Mouse (Mus musculus): ENCODE data around the gene Tns1. TPM values are rescaled to one million over a fixed set of nuclear protein-coding genes. Genes with fewer than 3 reads are reported as not detected.

Gene Tns1
- total RNA-seq, 2 experiments from 2014 or later, result 36.1 to 50.9 TPM

GRCm38 (mm10) chr1:74042711-74043467 is 81.4 kb downstream of the Tns1 start:
- intact Hi-C loops (cut with DNase I), result no loop called here
- no peak for DNase-seq (ENCODE audit: low spot score in 2 of 2)

DNA sequence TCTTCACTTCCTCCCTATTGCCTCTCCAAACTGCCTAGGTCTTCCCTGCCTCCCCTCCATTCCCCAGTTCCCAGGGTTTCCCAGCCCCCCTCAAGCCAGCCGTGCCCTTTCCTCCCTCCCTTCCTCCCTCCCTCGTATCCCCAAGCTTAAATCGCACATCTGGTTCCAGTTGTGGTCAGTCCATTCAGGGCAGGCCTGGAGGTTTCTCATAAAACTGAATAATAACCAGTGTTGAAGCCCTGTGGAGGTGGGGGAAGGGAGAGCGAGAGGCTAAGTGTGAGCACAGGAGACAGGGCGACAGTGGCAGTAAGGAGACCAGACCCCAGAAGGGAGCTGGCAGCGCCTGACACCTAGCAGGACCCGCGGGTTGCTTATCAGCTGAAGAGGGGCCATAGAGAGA is 82.6 kb downstream of the Tns1 start:
- DNase-seq (ENCODE audit: low spot score in 2 of 2), result no peak
- intact Hi-C loops (cut with DNase I), result no loop called here

DNA sequence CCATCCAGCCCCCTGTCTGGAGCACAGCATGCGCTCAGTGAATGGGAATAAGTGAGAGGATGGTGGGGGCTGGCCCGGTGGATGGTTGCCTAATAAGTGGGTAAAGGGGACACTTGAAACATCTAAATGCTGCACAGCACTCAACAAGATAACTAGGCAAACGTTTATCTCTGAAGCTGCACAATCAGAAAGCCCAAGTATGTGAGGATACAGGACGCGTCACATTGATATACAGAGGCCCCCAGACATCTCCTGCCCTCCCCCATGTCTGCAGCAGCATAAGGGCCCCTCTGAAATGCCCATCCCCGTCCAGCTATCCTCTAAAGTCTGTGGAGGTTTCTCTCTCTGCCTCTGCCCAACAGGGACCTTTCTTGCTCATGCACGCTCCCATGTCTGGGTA is 83.1 kb downstream of the Tns1 start:
- intact Hi-C loops (cut with DNase I), result no loop called here
- no peak for DNase-seq (ENCODE audit: low spot score in 2 of 2)

- no peak for DNase-seq (ENCODE audit: low spot score in 2 of 2)
- intact Hi-C loops (cut with DNase I), result no loop called here
Observed at GRCm38 (mm10) chr1:74036560-74037390, 87.5 kb downstream of the Tns1 start.

DNA sequence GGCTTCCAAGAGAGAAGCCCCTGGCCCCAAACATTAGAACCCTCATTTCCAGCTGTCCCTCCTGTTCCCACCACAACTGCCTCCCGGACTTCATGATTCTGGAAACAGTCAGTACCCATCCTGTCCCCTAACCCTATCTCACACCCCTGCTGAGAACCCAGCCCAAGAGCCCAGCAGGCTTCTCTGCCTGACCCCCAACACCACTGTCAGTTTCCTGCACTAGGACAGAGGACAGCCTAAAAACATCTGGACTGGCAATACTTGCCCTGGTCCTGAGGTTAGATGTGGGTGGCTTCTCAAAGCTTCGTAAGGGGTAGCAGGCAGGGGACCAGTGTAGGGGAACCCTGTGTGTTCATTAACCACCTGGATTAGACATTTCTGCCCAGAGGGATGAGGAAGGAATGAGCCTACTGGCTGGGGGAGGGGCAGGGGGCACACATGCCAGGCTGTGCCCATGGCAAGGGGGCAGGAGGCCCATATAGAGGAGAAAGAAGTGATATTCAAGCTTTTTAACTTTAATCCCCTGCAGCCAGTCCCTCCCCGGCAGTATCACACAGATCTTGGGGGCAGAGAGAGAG is 88.2 kb downstream of the Tns1 start:
- DNase-seq (ENCODE audit: low spot score in 2 of 2), result no peak
- intact Hi-C loops (cut with DNase I), result no loop called here

- intact Hi-C loops (cut with DNase I), result no loop called here
- DNase-seq (ENCODE audit: low spot score in 2 of 2), result no peak
Observed at GRCm38 (mm10) chr1:74035487-74035886, 88.8 kb downstream of the Tns1 start.

DNA sequence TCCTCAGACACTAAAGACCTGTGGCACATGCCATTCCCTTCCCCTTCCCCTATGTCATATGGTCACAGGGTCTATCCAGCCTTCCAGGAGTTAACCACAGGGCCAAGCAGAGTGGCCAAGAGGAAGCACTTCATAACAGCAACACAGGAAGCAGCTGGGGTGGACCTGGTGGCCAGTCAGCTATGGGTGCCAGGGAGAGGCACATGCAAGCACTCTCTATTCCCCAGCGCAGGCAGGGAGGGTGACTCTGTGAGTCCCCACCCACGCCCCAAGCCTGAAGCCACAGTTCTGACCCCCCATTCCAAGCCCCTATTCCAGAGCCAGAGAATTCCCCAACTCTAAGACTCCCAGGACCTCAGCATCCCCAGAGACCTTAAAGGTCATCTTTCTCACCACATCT is 89.5 kb downstream of the Tns1 start:
- intact Hi-C loops (cut with DNase I), result no loop called here
- DNase-seq (ENCODE audit: low spot score in 2 of 2), result no peak

DNA sequence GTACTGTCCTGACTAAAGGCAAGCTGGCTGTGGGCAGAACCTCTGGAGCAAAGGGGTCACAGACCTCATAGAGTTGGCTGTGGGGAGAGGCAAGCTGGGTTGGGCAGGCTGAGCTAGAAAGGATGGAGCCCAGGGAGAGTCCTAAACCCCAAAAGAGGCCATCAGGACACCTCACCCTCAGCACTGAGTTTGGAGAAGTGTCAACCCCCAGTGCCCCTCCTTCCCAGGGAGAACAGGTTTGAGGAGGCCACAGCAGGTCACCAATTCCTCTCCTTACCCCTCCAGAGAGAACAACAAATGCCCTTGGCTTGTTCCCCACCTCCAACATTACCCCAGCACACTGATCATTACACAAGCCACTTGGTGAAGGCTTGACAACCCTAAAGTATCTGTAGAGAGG is 90.0 kb downstream of the Tns1 start:
- DNase-seq (ENCODE audit: low spot score in 2 of 2), result no peak
- intact Hi-C loops (cut with DNase I), result no loop called here

DNA sequence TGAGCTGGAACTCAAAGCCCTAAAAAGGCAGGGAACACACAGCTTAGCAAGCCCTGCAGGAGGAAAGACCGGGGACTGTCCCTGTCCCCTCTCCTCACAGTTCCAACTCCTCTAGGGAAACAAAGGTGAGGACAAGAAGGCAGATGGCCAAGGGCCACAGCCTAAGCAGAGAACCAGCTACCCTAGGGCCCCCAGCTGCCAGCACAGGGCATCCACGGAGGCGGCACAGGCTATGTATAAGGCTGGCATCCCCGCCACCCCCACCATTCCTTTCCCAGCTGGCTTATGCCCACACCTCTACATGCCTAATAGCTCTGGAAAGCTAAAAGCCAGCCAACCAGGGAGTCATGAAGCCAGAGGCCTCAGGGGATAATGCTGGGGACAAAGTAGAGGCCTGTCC is 90.8 kb downstream of the Tns1 start:
- DNase-seq (ENCODE audit: low spot score in 2 of 2), result no peak
- intact Hi-C loops (cut with DNase I), result no loop called here

GRCm38 (mm10) chr1:74032966-74033365 is 91.3 kb downstream of the Tns1 start:
- DNase-seq (ENCODE audit: low spot score in 2 of 2), result no peak
- intact Hi-C loops (cut with DNase I), result no loop called here

DNA sequence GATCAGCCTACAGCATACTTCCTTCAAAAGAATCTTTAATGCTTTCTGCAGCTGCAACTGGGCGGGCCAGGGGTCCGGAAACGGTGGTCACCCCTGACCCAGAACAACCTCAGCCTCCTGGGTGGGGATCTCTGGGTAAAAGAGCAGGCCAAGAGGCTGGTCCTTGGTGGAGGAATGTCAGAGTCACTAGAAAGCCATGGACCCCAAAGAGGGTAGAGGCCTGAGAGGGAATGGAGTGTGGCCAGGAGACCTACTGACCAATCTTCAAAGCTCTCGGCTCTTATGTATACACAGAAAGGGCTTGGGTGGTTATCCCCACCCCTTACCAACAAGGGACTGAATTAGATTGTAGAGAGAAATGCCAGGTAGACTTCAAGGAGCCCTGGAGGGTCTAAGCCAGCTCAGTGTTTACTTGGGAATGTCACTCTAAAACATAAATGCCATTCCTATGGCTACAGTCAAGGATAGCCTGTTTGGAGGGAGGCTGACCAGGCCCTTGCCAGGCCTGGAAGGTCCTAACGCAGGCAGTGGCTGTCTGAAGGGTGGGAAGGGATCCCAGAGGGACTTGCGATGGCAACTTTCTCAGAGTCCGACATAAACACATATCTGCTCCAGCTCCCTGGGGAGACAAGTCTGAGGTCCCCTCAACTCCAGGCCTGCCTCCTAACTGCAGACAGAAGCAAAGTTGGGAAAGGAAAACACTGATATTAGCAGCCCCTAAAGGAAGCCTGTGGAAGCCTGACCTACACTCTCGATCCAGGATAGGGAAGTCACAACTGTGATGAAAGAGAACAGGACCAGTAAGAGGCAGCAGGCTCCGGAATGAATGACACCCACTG is 92.3 kb downstream of the Tns1 start:
- DNase-seq (ENCODE audit: low spot score in 2 of 2), result no peak
- intact Hi-C loops (cut with DNase I), result no loop called here

DNA sequence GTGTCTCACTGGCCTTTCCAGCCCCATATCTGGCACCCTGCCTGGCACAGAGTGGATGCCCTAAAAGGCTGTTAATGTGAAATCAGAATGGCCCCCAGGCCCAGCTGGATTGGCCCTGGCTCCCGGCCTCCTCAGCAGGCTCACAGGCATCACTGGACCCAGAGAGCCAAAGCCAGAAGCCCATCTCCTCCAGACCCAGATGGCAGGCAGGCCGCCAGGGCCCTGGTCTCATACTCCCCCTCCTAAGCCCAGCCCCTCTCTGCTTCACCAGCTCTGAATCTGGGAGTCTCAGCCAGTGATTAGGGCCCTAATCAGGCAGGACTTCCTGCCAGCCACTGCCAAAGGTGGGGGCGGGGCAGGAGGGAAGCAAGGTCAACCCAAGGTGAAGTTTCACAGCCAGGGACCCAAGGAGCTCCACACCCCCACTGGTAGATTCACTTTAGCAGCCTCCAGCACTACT is 93.3 kb downstream of the Tns1 start:
- DNase-seq (ENCODE audit: low spot score in 2 of 2), result no peak
- intact Hi-C loops (cut with DNase I), result no loop called here

GRCm38 (mm10) chr1:74030285-74030684 is 94.0 kb downstream of the Tns1 start:
- DNase-seq (ENCODE audit: low spot score in 2 of 2), result no peak
- intact Hi-C loops (cut with DNase I), result no loop called here

- intact Hi-C loops (cut with DNase I), result no loop called here
- no peak for DNase-seq (ENCODE audit: low spot score in 2 of 2)
Observed at GRCm38 (mm10) chr1:74029669-74030068, 94.6 kb downstream of the Tns1 start.

DNA sequence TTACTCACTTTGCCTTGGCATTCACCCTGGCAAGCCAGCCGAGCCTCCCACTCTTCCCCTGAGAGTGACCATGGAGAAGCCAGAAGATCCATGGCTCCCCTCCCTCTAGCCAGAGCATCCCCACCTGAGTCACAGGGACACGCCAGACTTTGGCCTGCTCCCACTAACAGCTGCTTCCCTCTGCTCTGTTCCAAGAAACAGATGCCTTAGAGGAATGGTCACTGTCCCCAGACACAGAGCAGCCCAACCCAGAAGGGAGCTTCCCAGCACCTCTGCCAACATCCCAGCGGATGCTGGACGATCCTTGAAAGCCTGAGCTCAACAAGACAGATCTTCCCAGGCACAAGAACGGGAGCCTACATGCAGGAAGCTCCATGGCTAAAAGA is 95.4 kb downstream of the Tns1 start:
- DNase-seq (ENCODE audit: low spot score in 2 of 2), result no peak
- intact Hi-C loops (cut with DNase I), result no loop called here

GRCm38 (mm10) chr1:74028118-74028880 is 96.0 kb downstream of the Tns1 start:
- intact Hi-C loops (cut with DNase I), result no loop called here
- no peak for DNase-seq (ENCODE audit: low spot score in 2 of 2)

- no peak for DNase-seq (ENCODE audit: low spot score in 2 of 2)
Observed at GRCm38 (mm10) chr1:74027559-74028091, 96.6 kb downstream of the Tns1 start.

DNA sequence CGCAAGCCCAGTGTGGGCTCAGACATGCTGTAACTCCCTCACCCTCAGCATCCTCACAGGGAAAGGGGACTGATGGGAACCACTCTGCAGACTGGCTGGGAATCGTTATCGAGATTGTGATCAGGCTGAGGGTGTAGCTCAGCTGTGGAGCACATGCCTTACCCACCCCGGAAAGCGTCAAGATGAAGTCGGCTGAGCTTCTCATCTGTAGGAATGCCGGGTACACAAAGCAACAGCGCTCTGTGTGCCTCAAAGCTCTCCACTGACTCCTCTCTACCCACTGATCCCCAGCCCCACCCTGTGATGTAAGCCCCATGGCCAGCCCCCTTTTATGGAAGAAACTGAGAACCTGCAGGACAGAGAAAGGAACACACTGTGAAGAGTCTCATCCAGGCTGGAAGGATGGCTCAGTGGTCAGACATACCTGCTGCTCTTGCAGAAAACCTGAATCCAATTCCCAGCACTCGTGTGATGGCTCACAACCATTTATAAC is 97.5 kb downstream of the Tns1 start:
- no peak for DNase-seq (ENCODE audit: low spot score in 2 of 2)
- intact Hi-C loops (cut with DNase I), result no loop called here

More at GRCm38 (mm10) chr1:74027559-74028091, 96.6 kb downstream of the Tns1 start:
- intact Hi-C loops (cut with DNase I), result no loop called here
